ENCODE assay signal across 22 mouse cellular contexts in genomic region chr5:102248747-102249146, GRCm38 (mm10).
DNase-seq lines count a peak whose midpoint lies in the region; ATAC-seq lines count a peak whose summit lies in the region.
"Had no signal": no experiment of that assay in that cellular context is flagged by ENCODE, and none has a peak within 500 bp of the region (broad histone marks: within the 10 kb centered on the region; RNA-seq: fewer than 3 reads in every experiment).

No protein-coding gene starts in this region.

- no peak overlapping the region for H3K27ac ChIP-seq in hindbrain, embryonic 14.5 days
- H3K27ac ChIP-seq in hindbrain, embryonic 10.5 days: no peak overlapping the region; the same call in 1 of the 2 replicates
- no peak overlapping the region for H3K27ac ChIP-seq in midbrain, embryonic 15.5 days
- no peak overlapping the region for H3K27ac ChIP-seq in midbrain, embryonic 16.5 days (ENCODE audit: low read length)
- H3K27ac ChIP-seq in forebrain, embryonic 16.5 days (ENCODE audit: low read length): peak overlapping the region; percentile 12; the same call in 1 of the 2 replicates
- H3K27ac ChIP-seq: limb, embryonic 13.5 days; liver, embryonic 12.5 days; neural tube, embryonic 13.5 days had no signal

- DNase-seq in hindbrain, embryonic 14.5 days (ENCODE audit: low spot score): peak; percentile 30
- no peak for DNase-seq in hindbrain, embryonic 10.5 days (ENCODE audit: low spot score)
- DNase-seq in neural tube, embryonic 10.5 days (ENCODE audit: extremely low spot score, low spot score): no peak
- DNase-seq in natural killer cell, adult 2 months (ENCODE audit: low spot score in 2 of 2): no peak
- DNase-seq: cerebellum, adult 18-20 months; cerebellum, postnatal 36 days; heart, adult 11 months; kidney, postnatal 25 days; layer of hippocampus, postnatal 36 days; lung, adult 18-20 months; lung, postnatal 10 days; retina, postnatal 1 day; right cerebral cortex, postnatal 25 days; spleen, adult 18-20 months had no signal

- H3K9me3 ChIP-seq in hindbrain, embryonic 14.5 days (ENCODE audit: control insufficient read depth, low read length): no peaks in the 10 kb centered on the region
- no peaks in the 10 kb centered on the region for H3K9me3 ChIP-seq in hindbrain, embryonic 10.5 days
- H3K9me3 ChIP-seq in midbrain, embryonic 15.5 days: no peaks in the 10 kb centered on the region
- no peaks in the 10 kb centered on the region for H3K9me3 ChIP-seq in midbrain, embryonic 16.5 days (replicated peaks; ENCODE audit: control insufficient read depth, low read length, poor library complexity, severe bottlenecking)
- no peaks in the 10 kb centered on the region for H3K9me3 ChIP-seq in forebrain, embryonic 16.5 days (ENCODE audit: control insufficient read depth, low read length)
- H3K9me3 ChIP-seq: limb, embryonic 13.5 days; liver, embryonic 12.5 days; neural tube, embryonic 13.5 days had no signal

- H3K27me3 ChIP-seq in hindbrain, embryonic 14.5 days (ENCODE audit: control insufficient read depth, insufficient read depth, low read length): no peaks in the 10 kb centered on the region
- no peaks in the 10 kb centered on the region for H3K27me3 ChIP-seq in hindbrain, embryonic 10.5 days (ENCODE audit: insufficient read depth, poor library complexity, severe bottlenecking)
- no peaks in the 10 kb centered on the region for H3K27me3 ChIP-seq in midbrain, embryonic 15.5 days (replicated peaks)
- no peaks in the 10 kb centered on the region for H3K27me3 ChIP-seq in midbrain, embryonic 16.5 days (ENCODE audit: control insufficient read depth, insufficient read depth, low read depth, low read length)
- no peaks in the 10 kb centered on the region for H3K27me3 ChIP-seq in forebrain, embryonic 16.5 days (replicated peaks; ENCODE audit: control insufficient read depth, insufficient read depth, low read length)
- H3K27me3 ChIP-seq: liver, embryonic 12.5 days; neural tube, embryonic 13.5 days had no signal

- no peak overlapping the region for H3K4me3 ChIP-seq in hindbrain, embryonic 14.5 days (replicated peaks; ENCODE audit: low read length)
- no peak overlapping the region for H3K4me3 ChIP-seq in hindbrain, embryonic 10.5 days
- H3K4me3 ChIP-seq in midbrain, embryonic 15.5 days: no peak overlapping the region
- no peak overlapping the region for H3K4me3 ChIP-seq in midbrain, embryonic 16.5 days (ENCODE audit: low read depth, low read length)
- H3K4me3 ChIP-seq in forebrain, embryonic 16.5 days (replicated peaks; ENCODE audit: low read length): no peak overlapping the region
- H3K4me3 ChIP-seq: limb, embryonic 13.5 days; liver, embryonic 12.5 days; neural tube, embryonic 13.5 days had no signal

- no peak overlapping the region for H3K9ac ChIP-seq in hindbrain, embryonic 14.5 days
- H3K9ac ChIP-seq in midbrain, embryonic 15.5 days: no peak overlapping the region
- no peak overlapping the region for H3K9ac ChIP-seq in midbrain, embryonic 16.5 days (ENCODE audit: low read depth, low read length)
- H3K9ac ChIP-seq in forebrain, embryonic 16.5 days (replicated peaks; ENCODE audit: low read depth, low read length): no peak overlapping the region
- H3K9ac ChIP-seq: limb, embryonic 13.5 days; liver, embryonic 12.5 days; neural tube, embryonic 13.5 days had no signal

- ATAC-seq in hindbrain, embryonic 14.5 days (ENCODE audit: low FRiP score): peak; percentile 53; the same call in 1 of the 2 replicates
- peak; percentile 52; the same call in 1 of the 2 replicates for ATAC-seq in midbrain, embryonic 15.5 days (replicated peaks)
- no peak for ATAC-seq in midbrain, embryonic 16.5 days
- peak; percentile 58 for ATAC-seq in forebrain, embryonic 16.5 days
- ATAC-seq: intestine, postnatal 0 days; liver, embryonic 12.5 days had no signal

- 53% methylated on average over 5 of the region's 5 CpGs for WGBS in hindbrain, embryonic 14.5 days
- WGBS in hindbrain, embryonic 10.5 days: 81% methylated on average over 5 of the region's 5 CpGs
- 63% methylated on average over 5 of the region's 5 CpGs for WGBS in midbrain, embryonic 15.5 days
- WGBS in midbrain, embryonic 16.5 days: 59% methylated on average over 5 of the region's 5 CpGs
- WGBS in forebrain, embryonic 16.5 days: 62% methylated on average over 5 of the region's 5 CpGs

- no peak overlapping the region for H3K4me2 ChIP-seq in hindbrain, embryonic 14.5 days (replicated peaks)
- H3K4me2 ChIP-seq in midbrain, embryonic 15.5 days: no peak overlapping the region
- no peak overlapping the region for H3K4me2 ChIP-seq in midbrain, embryonic 16.5 days (ENCODE audit: low read length)
- no peak overlapping the region for H3K4me2 ChIP-seq in forebrain, embryonic 16.5 days (ENCODE audit: low read length)
- H3K4me2 ChIP-seq: heart, embryonic 11.5 days; limb, embryonic 13.5 days; liver, embryonic 12.5 days; neural tube, embryonic 13.5 days had no signal

- H3K36me3 ChIP-seq in hindbrain, embryonic 14.5 days (replicated peaks; ENCODE audit: control insufficient read depth, insufficient read depth): no peaks in the 10 kb centered on the region
- H3K36me3 ChIP-seq in hindbrain, embryonic 10.5 days: no peaks in the 10 kb centered on the region
- H3K36me3 ChIP-seq in midbrain, embryonic 15.5 days (replicated peaks): no peaks in the 10 kb centered on the region
- H3K36me3 ChIP-seq in midbrain, embryonic 16.5 days (ENCODE audit: control insufficient read depth, insufficient read depth, low read length): no peaks in the 10 kb centered on the region
- H3K36me3 ChIP-seq in forebrain, embryonic 16.5 days (ENCODE audit: control insufficient read depth, insufficient read depth): no peaks in the 10 kb centered on the region
- H3K36me3 ChIP-seq: limb, embryonic 13.5 days; liver, embryonic 12.5 days; neural tube, embryonic 13.5 days had no signal

- H3K4me1 ChIP-seq in hindbrain, embryonic 14.5 days (replicated peaks; ENCODE audit: control insufficient read depth, insufficient read depth, low read length): no peaks in the 10 kb centered on the region
- peaks cover 12% of the 10 kb centered on the region; the same call in 1 of the 2 replicates for H3K4me1 ChIP-seq in hindbrain, embryonic 10.5 days (replicated peaks)
- H3K4me1 ChIP-seq in midbrain, embryonic 15.5 days: peaks cover 4% of the 10 kb centered on the region; the same call in 1 of the 2 replicates
- H3K4me1 ChIP-seq in midbrain, embryonic 16.5 days (ENCODE audit: control insufficient read depth, insufficient read depth, low read length): no peaks in the 10 kb centered on the region
- H3K4me1 ChIP-seq in forebrain, embryonic 16.5 days (replicated peaks; ENCODE audit: control insufficient read depth, insufficient read depth, low read length): peaks cover 13% of the 10 kb centered on the region; the same call in 1 of the 2 replicates
- H3K4me1 ChIP-seq: limb, embryonic 13.5 days; liver, embryonic 12.5 days; neural tube, embryonic 13.5 days had no signal
